Mouse (Mus musculus) CH12.LX (cell line): ENCODE data around the gene Pglyrp2. TPM values are rescaled to one million over a fixed set of nuclear protein-coding genes. Genes with fewer than 3 reads are reported as not detected.
A peak's percentile ranks its signal among the peaks of the same experiment; 100 is the strongest.

Experiments
- DNase-seq: peaks from one replicate; pipeline ENCODE4 v3.0.0-alpha.2; 2013; ENCODE audit errors: extremely low read depth
- H3K27ac ChIP-seq: 2 replicates; pipeline ENCODE4 v1.5.1; 2012; ENCODE audit warnings: low read depth, mild to moderate bottlenecking, control low read depth, moderate library complexity; ENCODE audit not compliant: insufficient read depth
- H3K27me3 ChIP-seq: replicated peaks from 2 replicates; pipeline ENCODE3; 2012; ENCODE audit warnings: inconsistent platforms
- H3K36me3 ChIP-seq, 2 experiments: replicated peaks in 1 of 2; 2 replicates each; pipeline versions ENCODE3 to v1.6.1; 2012; ENCODE audit warnings: inconsistent platforms in 1 of 2, low read length in 1 of 2, mild to moderate bottlenecking in 1 of 2, mixed read lengths in 1 of 2, moderate library complexity in 1 of 2; ENCODE audit not compliant: control insufficient read depth in 1 of 2, insufficient read depth in 1 of 2
- H3K4me1 ChIP-seq, 2 experiments: 2 replicates each; pipeline ENCODE4 v1.6.1; 2012; ENCODE audit warnings: inconsistent platforms in 1 of 2, moderate library complexity in 1 of 2; ENCODE audit not compliant: insufficient read depth in 2 of 2, control insufficient read depth in 1 of 2
- H3K4me2 ChIP-seq: 2 replicates; pipeline ENCODE4 v1.6.1; 2012; ENCODE audit warnings: low read depth, mild to moderate bottlenecking, control low read depth; ENCODE audit not compliant: poor library complexity, insufficient read depth, severe bottlenecking
- H3K4me3 ChIP-seq, 3 experiments: fragments of 150-350 bp in 1 of 3; sonication (generic) in 1 of 3; replicated peaks in 1 of 3; 2 replicates each; pipeline versions ENCODE3 to v1.5.1; 2011 to 2012; ENCODE audit warnings: low read depth in 2 of 3, low read length in 2 of 3, mild to moderate bottlenecking in 2 of 3, moderate library complexity in 2 of 3, control low read depth in 1 of 3, improper control_type of control experiment in 1 of 3, inconsistent platforms in 1 of 3, mixed read lengths in 1 of 3; ENCODE audit not compliant: poor library complexity in 1 of 3
- H3K79me2 ChIP-seq: replicated peaks from 2 replicates; pipeline ENCODE4 v1.6.1; 2012; ENCODE audit warnings: mild to moderate bottlenecking, moderate library complexity; ENCODE audit not compliant: control insufficient read depth, poor library complexity, insufficient read depth, severe bottlenecking; ENCODE audit errors: extremely low read depth
- H3K9ac ChIP-seq: 2 replicates; pipeline ENCODE4 v1.6.1; 2012; ENCODE audit warnings: low read depth, mild to moderate bottlenecking, control low read depth, moderate library complexity; ENCODE audit not compliant: insufficient read depth
- H3K9me3 ChIP-seq: replicated peaks from 2 replicates; pipeline ENCODE3; 2012; ENCODE audit warnings: low read length, inconsistent platforms, mixed read lengths
- CHD1 ChIP-seq: IDR thresholded peaks from 2 replicates; pipeline ENCODE4 v1.6.1; 2012; ENCODE audit warnings: low read depth, low read length, improper control_type of control experiment, inconsistent platforms
- CHD2 ChIP-seq: IDR thresholded peaks from 2 replicates; pipeline ENCODE4 v1.6.1; 2011; ENCODE audit warnings: low read length, improper control_type of control experiment
- CTCF ChIP-seq, 2 experiments: IDR thresholded peaks in 1 of 2; conservative IDR thresholded peaks in 1 of 2; 2 replicates each; pipeline ENCODE4 v1.5.1; 2011 to 2012; ENCODE audit warnings: low read depth in 2 of 2, low read length in 2 of 2, improper control_type of control experiment in 1 of 2, inconsistent platforms in 1 of 2, mild to moderate bottlenecking in 1 of 2, moderate library complexity in 1 of 2
- ETS1 ChIP-seq: conservative IDR thresholded peaks from 2 replicates; pipeline ENCODE4 v1.6.1; 2012; ENCODE audit warnings: low read depth, mild to moderate bottlenecking, inconsistent platforms, low read length, improper control_type of control experiment, moderate library complexity
- GABPA ChIP-seq: IDR thresholded peaks from 2 replicates; pipeline ENCODE4 v1.6.1; 2012; ENCODE audit warnings: low read depth, low read length, improper control_type of control experiment, inconsistent platforms; ENCODE audit not compliant: insufficient replicate concordance
- HCFC1 ChIP-seq: IDR thresholded peaks from 2 replicates; pipeline ENCODE4 v1.6.1; 2012; ENCODE audit warnings: low read depth, mild to moderate bottlenecking, inconsistent platforms, low read length, improper control_type of control experiment
- IRF4 ChIP-seq: IDR thresholded peaks from 2 replicates; pipeline ENCODE4 v1.6.1; 2014; ENCODE audit warnings: low read depth, mild to moderate bottlenecking, inconsistent platforms, low read length, improper control_type of control experiment
- JUN ChIP-seq: IDR thresholded peaks from 2 replicates; pipeline ENCODE4 v1.6.1; 2011; ENCODE audit warnings: low read depth, mild to moderate bottlenecking, low read length, improper control_type of control experiment, moderate library complexity; ENCODE audit not compliant: insufficient read depth
- KAT2A ChIP-seq: IDR thresholded peaks from 2 replicates; pipeline ENCODE4 v1.6.1; 2012; ENCODE audit warnings: low read length, improper control_type of control experiment, inconsistent platforms; ENCODE audit not compliant: insufficient replicate concordance
- MAX ChIP-seq: IDR thresholded peaks from 2 replicates; pipeline ENCODE4 v1.6.1; 2011; ENCODE audit warnings: low read length, improper control_type of control experiment
- NELFE ChIP-seq: IDR thresholded peaks from 2 replicates; pipeline ENCODE4 v1.6.1; 2011; ENCODE audit warnings: low read depth, low read length, improper control_type of control experiment
- NRF1 ChIP-seq: IDR thresholded peaks from 2 replicates; pipeline ENCODE4 v1.6.1; 2014; ENCODE audit warnings: low read depth, mild to moderate bottlenecking, inconsistent platforms, low read length, improper control_type of control experiment, moderate library complexity
- RCOR1 ChIP-seq: conservative IDR thresholded peaks from 2 replicates; pipeline ENCODE4 v1.6.1; 2012; ENCODE audit warnings: low read depth, mild to moderate bottlenecking, inconsistent platforms, low read length, improper control_type of control experiment
- SIN3A ChIP-seq: IDR thresholded peaks from 2 replicates; pipeline ENCODE4 v1.6.1; 2012; ENCODE audit warnings: low read length, improper control_type of control experiment, inconsistent platforms
- TCF12 ChIP-seq: IDR thresholded peaks from 2 replicates; pipeline ENCODE4 v1.6.1; 2014; ENCODE audit warnings: low read depth, mild to moderate bottlenecking, inconsistent platforms, low read length, improper control_type of control experiment
- UBTF ChIP-seq: IDR thresholded peaks from 2 replicates; pipeline ENCODE4 v1.6.1; 2012; ENCODE audit warnings: low read depth, mild to moderate bottlenecking, inconsistent platforms, low read length, improper control_type of control experiment, moderate library complexity
- USF2 ChIP-seq: conservative IDR thresholded peaks from 2 replicates; pipeline ENCODE4 v1.6.1; 2011; ENCODE audit warnings: low read depth, low read length, improper control_type of control experiment
- ZMIZ1 ChIP-seq: IDR thresholded peaks from 2 replicates; pipeline ENCODE4 v1.6.1; 2012; ENCODE audit warnings: low read depth, mild to moderate bottlenecking, inconsistent platforms, low read length, improper control_type of control experiment
- dilution Hi-C: fragments of 300-500 bp; cut with MboI; formaldehyde crosslinking; loops from 2 replicates; pipeline ENCODE4 v1.14.3; 2020; ENCODE audit warnings: low sequenced_read_pairs; ENCODE audit not compliant: extremely low pct_unique_long_range_greater_than_20kb, extremely low pct_ligation_motif_present
- in situ Hi-C: fragments of 300-500 bp; cut with MboI; formaldehyde crosslinking; loops from 3 replicates; pipeline ENCODE4 v1.14.3; 2019; ENCODE audit warnings: low sequenced_read_pairs, low pct_ligation_motif_present, low pct_unique_long_range_greater_than_20kb, mixed read lengths
- polyA plus RNA-seq: library from polyadenylated mRNA; unstranded; fragments of >175 nt; gene quantifications from 2 replicates; pipeline ENCODE4 v1.2.1, GENCODE M21; 2012; ENCODE audit warnings: low read depth; ENCODE audit not compliant: insufficient read length
- total RNA-seq, 2 experiments: library from RNA; depleted of rRNA; stranded (reverse); fragments of 300-350 nt in 1 of 2; fragments of >200 nt in 1 of 2; gene quantifications; 2 replicates each; pipeline ENCODE4 v1.2.3; 2012 to 2014

The Pglyrp2 gene
- total and polyA plus RNA-seq, 3 experiments = 2.0 to 5.8 (median 4.1) TPM

GRCm38 (mm10) chr17:32402011-32402778 lies 21.8 kb downstream of the Pglyrp2 start (continued):
- no peak for TF ChIP-seq ZMIZ1
- no peak for TF ChIP-seq CHD1
- TF ChIP-seq USF2 = no peak
- no peak for TF ChIP-seq GABPA
- TF ChIP-seq NELFE = 0 out of 2 replicates have a peak, but pooled peaks have one; percentile 15
- TF ChIP-seq CTCF (conservative IDR thresholded peaks at IDR 0.05 in 1 of 2, IDR thresholded peaks at IDR 0.05 in 1 of 2; ENCODE audit: low read depth in 2 of 2, low read length in 2 of 2) = no peak
- TF ChIP-seq NRF1 = 0 out of 2 replicates have a peak, but pooled peaks have one; percentile 7
- TF ChIP-seq HCFC1 = no peak
- no peak for TF ChIP-seq TCF12
- 0 out of 2 replicates have a peak, but pooled peaks have one; percentile 34 for TF ChIP-seq CHD2
- TF ChIP-seq MAX = peak; percentile 84
- TF ChIP-seq JUN = no peak
- no peak for TF ChIP-seq UBTF

DNA sequence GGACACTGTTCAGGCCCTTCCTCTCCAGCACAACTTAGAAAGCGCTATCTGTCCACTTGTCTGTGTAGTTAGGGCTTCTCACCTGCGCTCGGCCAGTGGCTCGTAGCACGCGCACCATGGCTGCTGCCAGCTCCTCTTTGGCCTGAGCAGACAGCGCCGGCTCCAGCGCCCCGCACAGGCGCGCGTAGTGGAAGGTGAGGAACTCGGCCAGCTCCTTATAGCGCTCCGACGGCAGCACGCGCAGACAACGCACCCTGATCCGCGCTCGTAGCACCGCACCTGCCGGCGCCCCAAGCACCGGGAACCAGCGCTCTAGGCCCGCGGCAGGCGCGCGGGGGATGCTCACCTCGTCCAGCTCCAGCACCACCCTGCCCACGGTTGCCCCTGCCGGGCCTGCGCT lies 27.7 kb downstream of the Pglyrp2 start:
- no peak overlapping the region for H3K9ac ChIP-seq

GRCm38 (mm10) chr17:32393944-32394343 lies 30.0 kb downstream of the Pglyrp2 start:
- Histone ChIP-seq H3K4me1 (peaks cover 0 to 6% of the 10 kb centered on the region in 2 experiments; a peak in 3 of 4 replicates), H3K79me2 (no peaks in the 10 kb centered on the region)
- no peak for DNase-seq
- dilution Hi-C loops (no loop called here), in situ Hi-C loops (no loop called here)
- no peak for TF ChIP-seq CHD1
- no peak for TF ChIP-seq MAX
- no peak for TF ChIP-seq ETS1
- TF ChIP-seq CHD2 = no peak
- no peak for TF ChIP-seq SIN3A
- TF ChIP-seq IRF4 = no peak
- no peak for TF ChIP-seq NELFE
- TF ChIP-seq, all 38 proteins: peak for 0
- Histone ChIP-seq H3K36me3 (peaks cover 75 to 92% of the 10 kb centered on the region in 2 experiments), H3K27ac (no peak overlapping the region), H3K4me2 (no peak overlapping the region), H3K9ac (no peak overlapping the region), H3K4me3 (no peak overlapping the region), H3K27me3 (no peaks in the 10 kb centered on the region), H3K9me3 (no peaks in the 10 kb centered on the region)

More for the DNA sequence above, 27.7 kb downstream of the Pglyrp2 start:
- Histone ChIP-seq H3K4me3 (no peak overlapping the region), H3K4me1 (peaks cover 3 to 12% of the 10 kb centered on the region in 2 experiments; a peak in 3 of 4 replicates), H3K27ac (no peak overlapping the region), H3K4me2 (no peak overlapping the region), H3K9me3 (no peaks in the 10 kb centered on the region), H3K36me3 (peaks cover 74 to 92% of the 10 kb centered on the region in 2 experiments), H3K27me3 (no peaks in the 10 kb centered on the region), H3K79me2 (0 out of 2 replicates have a peak, but pooled peaks cover 2% of the 10 kb centered on the region)
- DNase-seq = no peak
- dilution Hi-C loops = no loop called here
- TF ChIP-seq USF2 = no peak
- TF ChIP-seq KAT2A = no peak
- no peak for TF ChIP-seq RCOR1
- no peak for TF ChIP-seq MAX
- no peak for TF ChIP-seq TCF12
- in situ Hi-C loops = no loop called here
